Mouse (Mus musculus) liver, postnatal 0 days (tissue): Measurements from ENCODE around the gene Inpp4a.

ENCODE experiments used
- CTCF ChIP-seq: sonication (generic); IDR thresholded peaks from 2 replicates; pipeline ENCODE4 v1.5.1; 2016; ENCODE audit warnings: antibody characterized with exemption, low read depth
- EP300 ChIP-seq: IDR thresholded peaks from 2 replicates; pipeline ENCODE4 v1.6.1; 2016; ENCODE audit warnings: antibody characterized with exemption, low read depth, mild to moderate bottlenecking

GRCm38 (mm10) chr1:37427144-37427875 is 127.6 kb downstream of the Inpp4a start:
- TF ChIP-seq CTCF, result no peak
- TF ChIP-seq EP300, result no peak
